Mouse (Mus musculus): ENCODE measurements at regions not wholly inside any gene's neighbourhood (a gene's known extent, or its start where the extent isn't known, plus 50 kb on each side); places are given as distances from the start of the nearest gene placed in this dataset.

DNA sequence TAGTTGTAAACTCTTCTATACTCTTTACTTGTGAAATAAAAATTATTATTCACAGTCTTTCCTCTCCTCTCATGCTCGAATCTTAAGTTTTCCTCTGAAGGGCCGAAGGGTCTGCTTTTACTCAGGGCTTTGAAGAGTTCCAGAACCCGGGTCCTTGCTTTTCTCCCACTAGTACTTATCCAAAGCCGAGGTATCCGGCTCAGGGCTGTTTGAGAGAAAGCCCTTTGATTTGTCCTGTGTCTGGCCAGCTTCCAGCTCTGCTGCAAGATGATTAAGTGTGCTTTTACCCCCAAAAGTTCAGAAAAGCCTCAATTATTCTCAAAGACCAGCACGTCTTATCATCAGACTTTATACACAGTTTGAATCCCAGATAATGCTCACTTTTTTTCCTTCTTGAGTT, 88.7 kb upstream of the Tcf21 start:
- TF ChIP-seq TBP (conservative IDR thresholded peaks at IDR 0.05; ENCODE audit: low read depth, low read length) = no peak
- no peak for TF ChIP-seq POLR2A (IDR thresholded peaks at IDR 0.05; ENCODE audit: low read depth, low read length)
- no peak for TF ChIP-seq EP300 (IDR thresholded peaks at IDR 0.05; ENCODE audit: low read length)
- no peak for TF ChIP-seq CTCF (conservative IDR thresholded peaks at IDR 0.05 in 1 of 2, IDR thresholded peaks at IDR 0.05 in 1 of 2; ENCODE audit: low read depth in 2 of 2, low read length in 2 of 2)
- TF ChIP-seq USF2 (conservative IDR thresholded peaks at IDR 0.05; ENCODE audit: low read depth, low read length) = no peak
- no peak for TF ChIP-seq RCOR1 (conservative IDR thresholded peaks at IDR 0.05; ENCODE audit: low read depth, low read length)
- TF ChIP-seq USF1 (IDR thresholded peaks at IDR 0.05; ENCODE audit: low read depth, low read length) = no peak
- TF ChIP-seq SMC3 (IDR thresholded peaks at IDR 0.05; ENCODE audit: low read depth, low read length) = no peak
- TF ChIP-seq ZKSCAN1 (IDR thresholded peaks at IDR 0.05; ENCODE audit: borderline replicate concordance, low read depth, low read length) = no peak
- TF ChIP-seq UBTF (IDR thresholded peaks at IDR 0.05; ENCODE audit: low read depth, low read length) = no peak
- TF ChIP-seq CHD1 (IDR thresholded peaks at IDR 0.05; ENCODE audit: low read depth, low read length) = no peak
